Mouse (Mus musculus) forebrain, embryonic 13.5 days (tissue): ENCODE results near the gene Tm9sf2. TPM values are rescaled to one million over a fixed set of nuclear protein-coding genes. Genes with fewer than 3 reads are reported as not detected.
"Not testable (repeated sequence)": the region's sequence is repeated elsewhere in the genome, so short reads cannot be mapped to it uniquely, and the experiment has no call there.

Experiments
- ATAC-seq: fragments of 200-750 bp; cut with Nextera tagmentation; 2 replicates; pipeline ENCODE4 v1.8.0; 2017
- H3K27ac ChIP-seq: fragments of 300-500 bp; sonication (generic); 2 replicates; pipeline ENCODE4 v1.5.1; 2015; ENCODE audit warnings: inconsistent platforms, mild to moderate bottlenecking, moderate library complexity
- H3K27me3 ChIP-seq: fragments of 300-500 bp; sonication (generic); 2 replicates; pipeline ENCODE4 v1.6.1; 2015; ENCODE audit warnings: mild to moderate bottlenecking, inconsistent platforms
- H3K36me3 ChIP-seq: fragments of 300-500 bp; sonication (generic); 2 replicates; pipeline ENCODE4 v1.6.1; 2015; ENCODE audit warnings: mild to moderate bottlenecking, inconsistent platforms; ENCODE audit not compliant: poor library complexity, severe bottlenecking
- H3K4me1 ChIP-seq: fragments of 300-500 bp; sonication (generic); 2 replicates; pipeline ENCODE4 v1.6.1; 2015; ENCODE audit warnings: inconsistent platforms
- H3K4me2 ChIP-seq: fragments of 300-500 bp; sonication (generic); 2 replicates; pipeline ENCODE4 v1.6.1; 2015; ENCODE audit warnings: inconsistent platforms, mild to moderate bottlenecking, moderate library complexity
- H3K4me3 ChIP-seq: fragments of 300-500 bp; sonication (generic); 2 replicates; pipeline ENCODE4 v1.5.1; 2015; ENCODE audit warnings: mild to moderate bottlenecking, inconsistent platforms
- H3K9ac ChIP-seq: fragments of 300-500 bp; sonication (generic); 2 replicates; pipeline ENCODE4 v1.6.1; 2015; ENCODE audit warnings: mild to moderate bottlenecking, inconsistent platforms
- H3K9me3 ChIP-seq: fragments of 300-500 bp; sonication (generic); replicated peaks from 2 replicates; pipeline ENCODE4 v1.6.1; 2016; ENCODE audit warnings: inconsistent platforms
- whole genome bisulfite sequencing: fragments of 180-500 bp; shearing (Covaris S2); methylation state at CpG from one replicate; pipeline ENCODE4 v1.1.7; 2015; 5-methylcytosine and 5-hydroxymethylcytosine counted together
- polyA plus RNA-seq: library from polyadenylated mRNA; unstranded; fragments of >200 nt; fragmentation: Nextera tagmentation; extraction: Ambion mirVana; gene quantifications from 2 replicates; pipeline ENCODE4 v1.2.1, GENCODE M21; 2015

Gene Tm9sf2
- polyA plus RNA-seq, result 103 and 112 TPM in 2 replicates

DNA sequence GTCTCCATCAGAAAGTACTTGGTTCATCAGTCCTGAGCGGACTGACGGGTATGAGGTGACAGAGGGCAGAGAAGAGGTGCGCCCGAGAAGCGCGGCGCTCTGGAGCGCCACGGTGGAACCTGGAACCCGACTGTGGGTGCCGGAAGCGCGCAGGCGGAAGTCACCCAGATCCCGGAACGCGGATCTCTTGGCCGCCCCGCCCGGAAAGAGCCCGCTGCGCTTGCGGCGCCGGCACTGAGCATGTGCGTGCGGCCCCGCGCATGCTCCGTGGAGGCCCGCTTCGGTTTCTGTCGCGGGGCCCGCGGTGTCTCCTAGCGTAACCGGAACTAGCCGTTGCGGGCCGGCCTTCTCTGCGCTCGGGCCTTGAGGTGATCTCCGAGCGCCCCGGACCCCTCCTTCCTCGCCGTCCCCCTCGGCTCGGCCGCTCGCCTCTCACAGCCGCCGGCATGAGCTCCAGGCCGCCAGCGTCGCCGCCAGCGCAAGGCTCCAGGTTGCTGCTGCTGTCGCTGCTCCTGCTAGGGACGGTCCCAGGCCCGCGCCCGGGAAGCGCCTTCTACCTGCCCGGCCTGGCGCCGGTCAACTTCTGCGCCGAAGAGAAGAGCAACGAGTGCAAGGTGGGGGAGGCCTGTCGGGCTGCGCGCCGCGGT lies at the start of gene Tm9sf2:
Gene Tm9sf2 (plus strand): TSS at position 217 of the 647 bp plus-strand sequence.
- peak within 1 kb of the TSS; percentile 95 for H3K9ac ChIP-seq
- no peaks in the 10 kb centered on the region for H3K27me3 ChIP-seq
- H3K27ac ChIP-seq, result peak within 1 kb of the TSS; percentile 92
- H3K9me3 ChIP-seq, result no peaks in the 10 kb centered on the region
- H3K4me2 ChIP-seq, result peak within 1 kb of the TSS; percentile 87
- WGBS, result under 1% methylated on average over 71 of the region's 76 CpGs
- H3K36me3 ChIP-seq, result peaks cover 11% of the 10 kb centered on the region
- ATAC-seq, result peak; percentile 96
- H3K4me1 ChIP-seq, result peaks cover 42% of the 10 kb centered on the region
- H3K4me3 ChIP-seq, result peak within 1 kb of the TSS; percentile 99

DNA sequence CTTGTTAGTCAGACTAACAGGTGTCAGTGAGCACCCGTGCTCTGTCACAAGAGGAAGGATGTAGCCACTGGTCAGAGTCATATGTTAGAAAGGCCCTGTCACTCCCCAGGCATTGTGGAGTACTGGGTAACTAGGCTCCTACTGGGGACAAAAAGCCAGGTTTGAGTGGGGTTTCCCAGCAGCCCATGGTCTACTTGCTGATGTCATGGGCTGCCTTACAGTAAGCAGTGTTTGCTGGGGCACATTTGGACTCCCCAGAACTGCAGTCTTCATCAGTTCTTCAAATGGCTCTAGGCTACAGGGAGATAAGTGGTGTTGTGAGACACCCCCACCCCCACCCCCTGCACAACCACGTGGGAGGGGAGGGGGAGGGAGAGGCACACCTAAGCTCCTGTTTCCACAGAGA lies 48.9 kb upstream of the Tm9sf2 start:
- no peak for ATAC-seq
- H3K9me3 ChIP-seq, result no peaks in the 10 kb centered on the region
- H3K36me3 ChIP-seq, result no peaks in the 10 kb centered on the region
- 53% methylated on average over 2 of the region's 2 CpGs for WGBS
- H3K27me3 ChIP-seq, result no peaks in the 10 kb centered on the region
- H3K4me2 ChIP-seq, result no peak overlapping the region
- no peak overlapping the region for H3K27ac ChIP-seq
- H3K4me1 ChIP-seq, result no peaks in the 10 kb centered on the region
- no peak overlapping the region for H3K9ac ChIP-seq
- no peak overlapping the region for H3K4me3 ChIP-seq

DNA sequence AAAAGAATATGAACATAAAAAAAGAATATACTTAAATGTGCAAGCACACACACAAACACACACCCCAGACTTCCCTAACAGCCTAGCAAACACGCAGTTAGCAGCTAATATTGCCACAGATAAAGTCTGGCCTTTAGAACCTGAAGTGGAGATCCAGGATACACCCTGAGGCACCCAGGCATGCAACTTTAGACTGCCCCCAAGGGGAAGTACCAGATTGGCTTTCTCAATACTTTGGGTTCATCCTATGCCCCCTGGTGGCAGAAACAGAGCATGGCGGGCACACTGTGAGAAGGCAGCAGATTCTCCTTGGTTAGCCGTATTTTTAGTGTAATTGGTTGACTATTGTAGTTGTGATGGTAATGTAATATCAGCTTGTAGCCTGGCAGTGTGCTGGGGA lies 46.2 kb upstream of the Tm9sf2 start:
- peak; percentile 74 for ATAC-seq
- no peak overlapping the region for H3K4me2 ChIP-seq
- H3K27me3 ChIP-seq, result no peaks in the 10 kb centered on the region
- H3K9me3 ChIP-seq, result no peaks in the 10 kb centered on the region
- no peak overlapping the region for H3K9ac ChIP-seq
- H3K4me1 ChIP-seq, result no peaks in the 10 kb centered on the region
- WGBS, result 10% methylated on average over 3 of the region's 3 CpGs
- H3K4me3 ChIP-seq, result no peak overlapping the region
- no peaks in the 10 kb centered on the region for H3K36me3 ChIP-seq
- no peak overlapping the region for H3K27ac ChIP-seq

DNA sequence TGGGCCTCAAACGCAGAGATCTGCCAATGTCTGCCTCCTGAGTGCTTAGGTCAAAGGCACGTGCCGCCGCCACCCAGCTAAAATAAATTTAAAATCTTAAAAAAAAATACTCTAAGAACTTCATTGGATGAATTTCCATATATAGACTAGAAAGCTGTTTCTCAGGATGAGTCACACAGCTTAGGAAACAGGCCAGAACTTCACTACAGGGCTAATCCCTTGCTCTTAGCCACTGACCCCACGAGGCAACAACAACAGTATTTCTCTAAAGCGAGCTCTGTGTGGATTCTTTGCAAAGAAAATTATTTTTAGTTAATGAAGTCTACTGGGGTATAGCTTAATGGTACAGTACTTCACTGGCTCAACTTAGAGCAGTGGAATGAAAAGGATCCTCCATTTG lies 45.5 kb upstream of the Tm9sf2 start:
- H3K9me3 ChIP-seq, result no peaks in the 10 kb centered on the region
- H3K36me3 ChIP-seq, result no peaks in the 10 kb centered on the region
- H3K4me1 ChIP-seq, result no peaks in the 10 kb centered on the region
- H3K27ac ChIP-seq, result no peak overlapping the region
- H3K4me2 ChIP-seq, result no peak overlapping the region
- 87% methylated on average over 6 of the region's 6 CpGs for WGBS
- H3K27me3 ChIP-seq, result no peaks in the 10 kb centered on the region
- no peak overlapping the region for H3K4me3 ChIP-seq
- H3K9ac ChIP-seq, result no peak overlapping the region
- ATAC-seq, result no peak

DNA sequence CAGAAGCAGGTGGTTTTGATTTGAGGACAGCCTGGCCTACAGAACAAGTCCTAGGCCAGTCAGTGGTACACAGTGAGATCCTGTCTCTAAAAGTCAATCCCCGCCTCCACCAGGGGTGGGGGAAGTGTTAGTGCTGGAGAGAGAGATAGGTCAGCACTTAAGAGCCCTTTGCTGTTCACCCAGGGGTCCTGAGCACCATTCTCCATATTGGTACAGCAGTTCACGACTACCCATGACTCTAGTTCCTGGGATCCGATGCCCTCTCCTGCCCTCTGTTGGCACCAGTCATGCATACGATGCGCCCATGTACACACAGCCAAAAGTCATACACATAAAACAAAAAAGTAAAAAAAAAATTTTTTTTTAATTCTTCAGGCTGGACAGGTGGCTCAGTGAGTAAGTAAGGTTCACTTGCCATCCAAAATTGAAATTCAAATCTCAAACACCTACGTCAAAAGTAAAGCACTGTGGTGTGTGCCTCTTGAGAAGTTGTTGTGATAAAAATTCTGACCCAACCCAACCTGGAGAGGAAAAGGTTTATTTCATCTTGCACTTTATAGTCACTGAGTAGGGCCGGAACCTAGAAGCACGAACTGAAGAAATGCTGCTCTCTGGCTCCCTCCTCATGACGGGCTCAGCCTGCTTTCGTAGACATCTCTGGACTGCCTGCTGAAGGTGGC lies 44.3 kb upstream of the Tm9sf2 start:
- no peaks in the 10 kb centered on the region for H3K4me1 ChIP-seq
- no peak overlapping the region for H3K9ac ChIP-seq
- H3K9me3 ChIP-seq, result no peaks in the 10 kb centered on the region
- no peaks in the 10 kb centered on the region for H3K27me3 ChIP-seq
- no peak for ATAC-seq
- no peak overlapping the region for H3K4me2 ChIP-seq
- no peak overlapping the region for H3K4me3 ChIP-seq
- H3K36me3 ChIP-seq, result no peaks in the 10 kb centered on the region
- WGBS, result 84% methylated on average over 10 of the region's 10 CpGs
- H3K27ac ChIP-seq, result no peak overlapping the region

DNA sequence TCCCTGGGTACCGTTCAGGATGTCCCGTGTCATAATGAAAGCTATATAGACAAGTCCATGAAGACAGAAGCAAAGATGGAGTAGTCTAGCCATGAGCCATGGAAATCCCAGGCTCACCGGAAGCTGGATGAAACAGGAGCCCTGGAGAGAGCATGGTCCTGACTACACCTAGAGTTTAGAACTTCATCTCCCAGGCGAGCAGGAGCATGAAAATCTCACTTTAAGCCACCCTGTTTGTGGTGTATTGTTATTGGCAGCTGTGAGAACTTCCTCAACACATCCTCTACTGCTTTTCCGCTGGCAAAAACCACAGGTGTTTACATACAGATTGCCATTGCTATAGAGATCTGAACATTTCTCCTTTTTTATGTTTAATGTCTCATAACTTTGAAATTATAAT lies 43.2 kb upstream of the Tm9sf2 start:
- Histone ChIP-seq H3K4me2 (no peak overlapping the region), H3K9ac (no peak overlapping the region), H3K27me3 (no peaks in the 10 kb centered on the region), H3K36me3 (no peaks in the 10 kb centered on the region), H3K9me3 (no peaks in the 10 kb centered on the region), H3K4me1 (no peaks in the 10 kb centered on the region), H3K27ac (no peak overlapping the region), H3K4me3 (no peak overlapping the region)
- 82% methylated on average over 5 of the region's 5 CpGs for WGBS
- ATAC-seq, result no peak

DNA sequence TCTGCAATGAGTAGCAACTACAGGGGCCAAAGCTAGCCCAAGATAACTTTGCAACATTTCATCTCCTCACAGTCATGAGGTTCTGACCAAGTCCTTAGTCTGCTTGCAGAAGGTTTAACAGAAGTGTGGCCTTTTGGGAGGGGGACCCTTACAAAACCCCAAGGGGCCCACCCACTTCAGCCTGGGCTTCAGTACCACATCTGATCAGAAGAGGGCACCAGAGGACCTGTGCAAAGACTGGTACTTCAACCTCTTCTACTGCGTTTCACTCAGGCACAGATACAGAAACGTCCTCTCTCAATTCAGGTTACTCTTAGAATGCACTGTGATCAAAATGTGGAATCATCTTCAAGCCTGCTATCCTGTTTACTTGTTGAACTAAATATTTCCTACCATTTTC lies 42.3 kb upstream of the Tm9sf2 start:
- Histone ChIP-seq H3K27me3 (no peaks in the 10 kb centered on the region), H3K4me2 (no peak overlapping the region), H3K4me1 (no peaks in the 10 kb centered on the region), H3K9ac (no peak overlapping the region), H3K4me3 (no peak overlapping the region), H3K27ac (no peak overlapping the region), H3K36me3 (no peaks in the 10 kb centered on the region), H3K9me3 (no peaks in the 10 kb centered on the region)
- WGBS, result 6% methylated on average over 2 of the region's 2 CpGs
- ATAC-seq, result peak; percentile 42; the same call in 1 of the 2 replicates

DNA sequence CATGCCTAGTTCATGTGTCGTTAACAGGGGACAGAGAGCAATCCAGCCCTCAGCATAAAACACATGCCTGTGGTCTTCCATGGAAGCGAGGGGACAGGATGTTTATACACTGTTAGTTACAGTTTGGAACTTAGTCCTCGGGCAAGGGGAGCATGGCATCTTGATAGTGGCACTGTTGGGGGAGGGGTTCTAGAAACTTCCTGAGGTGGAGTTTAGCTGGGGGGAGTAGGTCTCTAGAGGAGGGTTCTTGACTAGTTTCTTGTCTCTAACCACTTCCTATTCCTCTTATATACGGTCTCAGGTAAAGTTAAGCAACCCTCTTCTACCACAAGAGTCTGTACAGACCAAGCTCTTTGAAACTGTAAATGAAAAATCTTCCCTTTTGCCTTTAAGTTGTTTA lies 40.6 kb upstream of the Tm9sf2 start:
- H3K4me2 ChIP-seq, result no peak overlapping the region
- no peak overlapping the region for H3K27ac ChIP-seq
- no peaks in the 10 kb centered on the region for H3K4me1 ChIP-seq
- 88% methylated on average over 4 of the region's 4 CpGs for WGBS
- H3K9ac ChIP-seq, result no peak overlapping the region
- ATAC-seq, result no peak
- H3K4me3 ChIP-seq, result no peak overlapping the region
- H3K36me3 ChIP-seq, result no peaks in the 10 kb centered on the region
- no peaks in the 10 kb centered on the region for H3K9me3 ChIP-seq
- no peaks in the 10 kb centered on the region for H3K27me3 ChIP-seq

DNA sequence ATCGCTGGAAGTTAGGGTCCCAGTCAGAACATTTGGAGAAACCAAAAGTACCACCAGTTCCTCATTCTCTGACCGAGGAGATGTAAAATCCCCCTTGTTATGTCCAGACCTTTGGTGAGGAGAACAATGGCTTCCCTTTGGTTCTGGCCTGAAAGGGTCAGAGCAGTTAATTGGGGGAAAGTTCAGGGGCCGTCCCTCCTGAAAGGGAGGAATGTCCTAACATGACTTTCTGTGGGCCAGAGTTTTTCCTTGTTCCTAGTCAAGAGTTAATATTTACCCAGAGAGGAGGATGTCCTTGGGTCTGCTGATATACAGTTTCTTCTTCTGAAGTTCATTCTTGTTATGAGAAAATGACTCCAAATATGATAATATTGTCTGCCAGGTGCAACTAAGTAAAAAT lies 38.8 kb upstream of the Tm9sf2 start:
- not testable (repeated sequence) for H3K4me1 ChIP-seq, H3K27ac ChIP-seq, H3K9me3 ChIP-seq, H3K4me3 ChIP-seq, H3K27me3 ChIP-seq, H3K4me2 ChIP-seq, ATAC-seq, H3K9ac ChIP-seq, H3K36me3 ChIP-seq
- 33% methylated on average over 3 of the region's 3 CpGs for WGBS

DNA sequence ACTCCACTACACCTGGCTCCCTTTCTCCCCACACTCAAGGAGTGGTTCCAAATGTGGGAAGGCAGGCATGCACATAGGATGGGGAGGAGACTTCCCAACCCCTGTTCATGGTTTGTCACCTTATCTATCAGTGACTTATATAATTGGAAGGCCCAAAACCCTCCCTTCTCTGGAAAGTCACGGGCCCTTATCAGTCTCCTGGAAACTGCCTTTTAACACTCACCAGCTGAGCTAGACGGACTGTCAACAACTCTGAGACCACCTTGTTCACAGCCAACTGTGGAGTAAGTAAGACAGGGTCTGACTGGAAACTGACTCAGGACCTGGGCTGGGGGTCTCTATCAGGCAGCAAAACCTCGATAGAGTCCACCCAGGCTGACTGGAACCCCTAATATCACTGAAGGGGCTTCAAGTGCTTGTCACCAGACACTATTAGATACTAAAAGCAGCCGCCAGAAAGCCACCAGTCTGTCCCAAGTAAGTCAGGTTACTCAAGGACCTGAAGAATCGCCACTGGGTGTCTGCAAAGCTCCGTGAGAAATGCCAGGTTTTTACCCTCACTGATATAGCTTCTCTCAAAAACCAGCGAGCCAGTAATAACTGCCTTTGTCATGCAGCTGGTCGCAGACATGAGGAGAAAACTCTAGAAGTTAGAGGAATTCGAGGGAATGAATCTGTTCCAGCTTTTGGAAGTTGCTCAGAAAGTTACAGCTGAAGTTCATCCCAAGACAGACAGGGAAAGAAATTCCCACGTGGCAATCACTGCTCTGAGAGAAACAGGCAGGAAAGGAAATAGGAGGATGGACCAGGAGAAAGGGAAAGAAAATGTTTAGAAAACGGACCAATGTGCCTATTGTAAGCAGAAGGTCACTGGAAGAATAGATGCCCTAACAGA lies 37.8 kb upstream of the Tm9sf2 start:
- Histone ChIP-seq H3K4me1 (no peaks in the 10 kb centered on the region), H3K27me3 (no peaks in the 10 kb centered on the region), H3K9ac (no peak overlapping the region), H3K9me3 (no peaks in the 10 kb centered on the region), H3K4me3 (no peak overlapping the region), H3K4me2 (no peak overlapping the region), H3K36me3 (no peaks in the 10 kb centered on the region), H3K27ac (no peak overlapping the region)
- no peak for ATAC-seq
- 56% methylated on average over 11 of the region's 11 CpGs for WGBS

DNA sequence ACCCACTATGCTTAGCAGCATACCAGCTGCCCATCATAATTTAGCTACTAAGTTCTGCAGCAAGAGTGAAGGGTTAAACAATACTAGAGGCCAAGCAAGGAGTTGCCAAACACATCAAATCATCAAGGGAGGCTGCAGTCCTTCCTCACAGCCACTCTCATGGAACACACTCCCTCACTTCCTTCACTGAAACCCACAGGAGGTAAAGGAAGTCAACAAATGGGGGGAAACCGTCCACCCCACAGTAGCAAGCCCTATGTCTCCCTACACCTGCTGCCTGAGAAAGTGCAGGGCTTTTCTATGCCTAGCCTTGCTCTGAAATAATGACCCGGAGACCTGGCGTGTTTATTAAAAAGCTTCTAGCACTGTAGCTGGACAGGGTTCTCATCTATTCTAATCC lies 36.9 kb upstream of the Tm9sf2 start:
- no peaks in the 10 kb centered on the region for H3K9me3 ChIP-seq
- no peak overlapping the region for H3K4me2 ChIP-seq
- no peak overlapping the region for H3K9ac ChIP-seq
- no peaks in the 10 kb centered on the region for H3K27me3 ChIP-seq
- WGBS, result 85% methylated on average over 3 of the region's 3 CpGs
- H3K36me3 ChIP-seq, result no peaks in the 10 kb centered on the region
- H3K27ac ChIP-seq, result no peak overlapping the region
- no peaks in the 10 kb centered on the region for H3K4me1 ChIP-seq
- no peak for ATAC-seq
- H3K4me3 ChIP-seq, result no peak overlapping the region

DNA sequence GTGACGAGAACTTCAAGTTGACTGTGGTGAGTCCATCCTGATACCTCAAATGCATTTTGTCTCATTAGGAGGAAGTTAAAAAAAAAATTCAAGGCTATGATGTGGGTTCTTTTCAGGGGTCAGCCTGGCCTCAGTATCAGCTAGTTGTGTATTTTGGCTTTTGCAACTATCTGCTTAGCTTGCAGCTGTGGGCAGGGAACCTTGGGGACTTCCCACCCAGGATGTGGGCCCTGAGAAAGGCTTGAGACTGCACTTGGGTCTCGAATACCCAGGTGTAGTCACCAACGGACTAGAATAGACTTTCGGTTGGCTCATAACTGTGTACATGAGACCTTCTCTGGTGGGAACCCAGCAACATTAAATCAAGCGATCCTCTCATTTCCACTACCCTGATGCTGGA lies 33.4 kb upstream of the Tm9sf2 start:
- 92% methylated on average over 5 of the region's 5 CpGs for WGBS
- Histone ChIP-seq H3K9me3 (no peaks in the 10 kb centered on the region), H3K27ac (no peak overlapping the region), H3K36me3 (no peaks in the 10 kb centered on the region), H3K4me2 (no peak overlapping the region), H3K4me1 (no peaks in the 10 kb centered on the region), H3K9ac (no peak overlapping the region), H3K27me3 (no peaks in the 10 kb centered on the region), H3K4me3 (no peak overlapping the region)
- no peak for ATAC-seq
